Mouse (Mus musculus) liver, adult 2 months (tissue): ENCODE measurements at regions not wholly inside any gene's neighbourhood (a gene's known extent, or its start where the extent isn't known, plus 50 kb on each side); places are given as distances from the start of the nearest gene placed in this dataset.

ENCODE experiments used
- CTCF ChIP-seq: fragments of 200-500 bp; IDR thresholded peaks from 2 replicates; pipeline ENCODE4 v1.5.1; 2011; ENCODE audit warnings: low read depth, low read length, control low read depth
- POLR2A ChIP-seq: fragments of 200-500 bp; IDR thresholded peaks from 2 replicates; pipeline ENCODE4 v1.6.1; 2011; ENCODE audit warnings: low read length, control low read depth; ENCODE audit not compliant: insufficient read depth; ENCODE audit errors: extremely low read depth

GRCm38 (mm10) chr3:72659194-72659593 lies 308.5 kb downstream of the Sis start:
- TF ChIP-seq CTCF (no peak), POLR2A (no peak)
